Mouse (Mus musculus) liver, embryonic 14.5 days (tissue): ENCODE results near the gene 4930595D18Rik.

Experiments
- CTCF ChIP-seq: IDR thresholded peaks from 2 replicates; pipeline ENCODE4 v1.5.1; 2016; ENCODE audit warnings: antibody characterized with exemption, low read depth, control low read depth
- EP300 ChIP-seq: IDR thresholded peaks from 2 replicates; pipeline ENCODE4 v1.6.1; 2016; ENCODE audit warnings: antibody characterized with exemption, low read depth

DNA sequence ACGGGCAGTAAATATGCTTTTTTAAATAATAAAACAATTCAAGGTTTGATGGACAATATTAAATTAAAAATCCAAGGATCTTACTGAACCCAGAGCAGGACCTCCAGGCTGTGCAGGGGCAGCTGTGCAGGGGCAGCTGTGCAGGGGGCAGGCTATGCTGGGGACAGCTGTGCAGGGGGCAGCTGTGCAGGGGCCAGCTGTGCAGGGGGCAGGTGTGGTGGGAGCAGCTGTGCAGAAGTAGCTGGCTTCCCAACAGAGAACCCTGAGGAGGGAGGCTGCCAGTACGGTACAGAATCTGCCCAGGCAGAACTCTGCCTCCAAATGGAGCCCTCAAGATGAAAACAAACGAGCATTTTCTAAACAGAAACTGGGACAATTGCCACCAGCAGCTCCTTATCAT lies 48.3 kb downstream of the 4930595D18Rik start:
- TF ChIP-seq CTCF (no peak), EP300 (no peak)
